Mouse (Mus musculus) liver (tissue): ENCODE results near the gene Vdac1.

ENCODE experiments used
- DNase-seq: peaks from one replicate; pipeline ENCODE4 v3.0.0-alpha.2; 2020; ENCODE audit warnings: mixed read lengths

The Vdac1 gene

GRCm38 (mm10) chr11:52421053-52421778 is 60.6 kb downstream of the Vdac1 start:
- peak; percentile 65 for DNase-seq

- no peak for DNase-seq
These were observed 68.8 kb downstream of the Vdac1 start for GRCm38 (mm10) chr11:52429440-52429839.

- no peak for DNase-seq
These were observed 70.9 kb downstream of the Vdac1 start for GRCm38 (mm10) chr11:52431594-52431993.

- no peak for DNase-seq
These were observed 71.5 kb downstream of the Vdac1 start for GRCm38 (mm10) chr11:52432148-52432547.

- DNase-seq, result no peak
These were observed 72.6 kb downstream of the Vdac1 start for GRCm38 (mm10) chr11:52433076-52433796.

- no peak for DNase-seq
These were observed 73.1 kb downstream of the Vdac1 start for GRCm38 (mm10) chr11:52433797-52434195.

- no peak for DNase-seq
These were observed 74.8 kb downstream of the Vdac1 start for GRCm38 (mm10) chr11:52435466-52435865.

GRCm38 (mm10) chr11:52437123-52437522 is 76.5 kb downstream of the Vdac1 start:
- no peak for DNase-seq
